8 mouse cellular contexts compared by ENCODE assay signal in the genomic region with DNA sequence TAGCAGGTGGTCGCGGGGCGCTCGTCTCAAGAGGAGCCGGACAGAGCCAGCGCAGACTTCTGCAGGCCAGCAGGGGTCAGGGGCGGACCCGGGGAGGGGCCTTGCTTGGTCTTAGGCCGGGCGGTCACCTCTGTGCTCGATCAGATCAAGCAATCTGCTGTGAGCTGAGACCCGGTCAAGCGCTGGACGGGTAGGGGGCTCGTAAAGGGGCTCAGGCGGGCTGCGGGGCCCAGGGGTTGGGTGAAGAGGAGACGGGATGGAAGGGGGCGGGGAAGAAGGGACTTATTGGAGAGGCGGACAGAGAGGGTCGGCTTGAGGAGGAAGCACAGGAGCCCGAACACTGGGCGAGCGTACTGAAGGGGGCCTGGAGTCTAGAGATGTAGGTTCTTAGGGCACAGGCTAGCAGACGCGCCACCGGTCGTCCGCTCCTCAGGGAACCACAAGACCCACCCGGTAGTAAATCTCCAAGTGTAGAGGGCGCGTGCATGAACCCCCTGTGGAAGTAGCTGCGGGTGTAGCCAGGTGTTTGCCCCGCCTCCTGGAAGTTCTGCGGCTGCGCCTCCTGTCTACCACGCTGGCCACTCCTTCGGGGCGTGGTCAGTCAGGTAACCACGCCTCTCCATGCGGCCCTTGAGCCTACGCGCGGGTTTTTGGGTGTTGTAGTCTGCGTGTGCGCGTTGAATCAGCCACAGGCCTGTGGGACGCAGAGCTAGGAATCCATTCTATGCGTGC. TPM values are rescaled to one million over a fixed set of nuclear protein-coding genes. Genes with fewer than 3 reads are reported as not detected.
A peak's percentile ranks its signal among the peaks of the same experiment; 100 is the strongest.
DNase-seq lines count a peak whose midpoint lies in the region; ATAC-seq lines count a peak whose summit lies in the region.

No protein-coding gene starts in this region.

- intact Hi-C loops in gastrocnemius, postnatal 14 days (cut with DNase I; ENCODE audit: low total_unique reads) = no loop called here
- intact Hi-C loops in left cerebral cortex, postnatal 10 days (cut with DNase I) = no loop called here

- peak; percentile 96 to 98 for DNase-seq in adrenal gland, adult (ENCODE audit: inconsistent age in 2 of 2, low spot score in 1 of 2)
- DNase-seq in embryo, embryonic 10.5 days (ENCODE audit: low spot score) = peak; percentile 99
- peak; percentile 90 for DNase-seq in gastrocnemius, postnatal 14 days
- peak; percentile 90 to 96 for DNase-seq in left cerebral cortex, postnatal 10 days (ENCODE audit: extremely low spot score in 1 of 2, low spot score in 2 of 2)
- peak; percentile 95 for DNase-seq in right cerebral cortex, postnatal 25 days
- peak; percentile 88 to 92 for DNase-seq in urinary bladder, postnatal 4 days (ENCODE audit: low spot score in 2 of 2)

- ATAC-seq in inflammation-experienced regulatory T-cells, adult 6 months = peak; percentile 91
- ATAC-seq in megakaryocyte-erythroid progenitor cell, adult 5-6 weeks (replicated peaks; ENCODE audit: low FRiP score, low TSS enrichment, poor library complexity, severe bottlenecking) = peak; percentile 87

RNA-seq across cellular contexts. Expression of gene Slc19a1, which starts 0.7 kb away (rescaled TPM):
- total RNA-seq in gastrocnemius, postnatal 14 days (2021) = 1 to 10 TPM; 4.8 to 5.4 TPM
- 10 to 100 TPM; 23.4 to 40.5 (median 34.5) TPM for polyA plus RNA-seq in inflammation-experienced regulatory T-cells, adult 6 months (2017; shearing (Covaris generic))
- 10 to 100 TPM; 27.4 to 27.6 TPM for total RNA-seq in left cerebral cortex, postnatal 10 days (2021)
- 67.9 and 77.4 TPM in 2 replicates for total RNA-seq in megakaryocyte-erythroid progenitor cell, adult 5-6 weeks (2014; fragmentation: Nextera tagmentation)
- 27.3 and 29.6 TPM in 2 replicates for total RNA-seq in megakaryocyte-erythroid progenitor cell, adult 5-6 weeks (2017)

Comparison
In these comparisons a context has a peak if more than half of its experiments do, and no peak if none do; other contexts are left out.
1. Peak in every context shown above with its lines: DNase-seq and ATAC-seq.
2. RNA of gene Slc19a1, which starts 0.7 kb away (total RNA-seq): 27.3 to 77.4 TPM in megakaryocyte-erythroid progenitor cell, adult 5-6 weeks and 27.4 to 27.6 TPM in left cerebral cortex, postnatal 10 days; 4.8 to 5.4 TPM in gastrocnemius, postnatal 14 days; every median in the first group is over 4 times any median in the second.